ENCODE assay signal across 8 mouse cellular contexts in the genomic region with DNA sequence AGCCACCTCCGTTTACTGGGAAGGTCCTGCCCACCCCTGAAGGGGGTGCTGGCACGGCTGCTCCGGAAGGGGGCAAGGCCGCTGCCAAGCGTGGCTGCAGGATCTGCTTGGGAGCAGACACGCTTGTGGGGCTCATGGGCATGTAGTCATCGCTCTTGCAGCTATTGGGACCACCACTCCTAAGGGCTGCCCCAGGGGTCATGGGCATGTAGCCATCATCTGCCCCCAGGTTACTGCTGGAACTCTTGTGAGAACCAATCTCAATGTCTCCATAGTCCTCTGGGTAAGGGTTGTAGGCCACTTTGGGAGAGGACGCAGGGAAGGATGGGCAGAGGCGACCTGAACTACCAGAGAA. TPM values are rescaled to one million over a fixed set of nuclear protein-coding genes. Genes with fewer than 3 reads are reported as not detected.
DNase-seq lines count a peak whose midpoint lies in the region; ATAC-seq lines count a peak whose summit lies in the region.

No protein-coding gene starts in this region.

- peaks cover 3% of the 10 kb centered on the region; the same call in 1 of the 2 replicates for H3K36me3 ChIP-seq in kidney, embryonic 16.5 days (ENCODE audit: insufficient read depth, low read length)
- H3K36me3 ChIP-seq in hindbrain, embryonic 10.5 days: peaks cover 27% of the 10 kb centered on the region
- H3K36me3 ChIP-seq in midbrain, embryonic 12.5 days: peaks cover 8% of the 10 kb centered on the region; the same call in 1 of the 2 replicates

- H3K27me3 ChIP-seq in kidney, embryonic 16.5 days (ENCODE audit: insufficient read depth, low read length): no peaks in the 10 kb centered on the region
- H3K27me3 ChIP-seq in hindbrain, embryonic 10.5 days (ENCODE audit: insufficient read depth, poor library complexity, severe bottlenecking): peaks cover 16% of the 10 kb centered on the region; the same call in 1 of the 2 replicates
- 0 out of 2 replicates have a peak, but pooled peaks cover 10% of the 10 kb centered on the region for H3K27me3 ChIP-seq in midbrain, embryonic 12.5 days

- H3K4me2 ChIP-seq in kidney, embryonic 16.5 days (replicated peaks; ENCODE audit: low read depth, low read length): peak overlapping the region; percentile 93
- peak overlapping the region; percentile 82 for H3K4me2 ChIP-seq in midbrain, embryonic 12.5 days (replicated peaks)

- 88% methylated on average over 9 of the region's 9 CpGs for WGBS in kidney, embryonic 16.5 days
- 88% methylated on average over 9 of the region's 9 CpGs for WGBS in hindbrain, embryonic 10.5 days
- WGBS in midbrain, embryonic 12.5 days: 90% methylated on average over 9 of the region's 9 CpGs

- no peaks in the 10 kb centered on the region for H3K9me3 ChIP-seq in kidney, embryonic 16.5 days (ENCODE audit: low read length)
- no peaks in the 10 kb centered on the region for H3K9me3 ChIP-seq in hindbrain, embryonic 10.5 days
- no peaks in the 10 kb centered on the region for H3K9me3 ChIP-seq in midbrain, embryonic 12.5 days

- H3K27ac ChIP-seq in kidney, embryonic 16.5 days (ENCODE audit: low read length): no peak overlapping the region
- peak overlapping the region; percentile 99 for H3K27ac ChIP-seq in hindbrain, embryonic 10.5 days
- peak overlapping the region; percentile 15; the same call in 1 of the 2 replicates for H3K27ac ChIP-seq in midbrain, embryonic 12.5 days (replicated peaks)

- ATAC-seq in kidney, embryonic 16.5 days (ENCODE audit: low FRiP score, low TSS enrichment): no peak
- no peak for ATAC-seq in midbrain, embryonic 12.5 days (ENCODE audit: low FRiP score, low read depth)

- H3K4me3 ChIP-seq in kidney, embryonic 16.5 days (ENCODE audit: low read length): peak overlapping the region; percentile 73
- H3K4me3 ChIP-seq in hindbrain, embryonic 10.5 days: peak overlapping the region; percentile 88
- H3K4me3 ChIP-seq in midbrain, embryonic 12.5 days: peak overlapping the region; percentile 84

- peaks cover 70% of the 10 kb centered on the region for H3K4me1 ChIP-seq in kidney, embryonic 16.5 days (ENCODE audit: insufficient read depth, low read length)
- peaks cover 88% of the 10 kb centered on the region for H3K4me1 ChIP-seq in hindbrain, embryonic 10.5 days (replicated peaks)
- H3K4me1 ChIP-seq in midbrain, embryonic 12.5 days: peaks cover 67% of the 10 kb centered on the region

- DNase-seq in kidney, adult 18-20 months: no peak
- peak; percentile 55 to 59 for DNase-seq in cerebellum, postnatal 14 days
- DNase-seq in hindbrain, embryonic 10.5 days (ENCODE audit: low spot score): no peak
- no peak for DNase-seq in frontal cortex, postnatal 14 days (ENCODE audit: low spot score in 2 of 2)
- DNase-seq in spleen, postnatal 14 days (ENCODE audit: low spot score in 2 of 2): no peak
- no peak for DNase-seq in kidney, postnatal 36 days

- peak overlapping the region; percentile 89 for H3K9ac ChIP-seq in kidney, embryonic 16.5 days (replicated peaks; ENCODE audit: low read length)
- H3K9ac ChIP-seq in midbrain, embryonic 12.5 days (replicated peaks): peak overlapping the region; percentile 89

RNA-seq across cellular contexts. Expression of gene Irs2, which starts 2.0 kb away (rescaled TPM):
- 4.1 and 4.8 TPM in 2 replicates for polyA plus RNA-seq in kidney, embryonic 16.5 days (2015; fragmentation: Nextera tagmentation; extraction: Ambion mirVana)
- 4.9 and 6.0 TPM in 2 replicates for polyA plus RNA-seq in hindbrain, embryonic 10.5 days (2016; fragmentation: Nextera tagmentation; extraction: Ambion mirVana)
- polyA plus RNA-seq in midbrain, embryonic 12.5 days (2016; fragmentation: Nextera tagmentation; extraction: Ambion mirVana): 7.9 and 10.0 TPM in 2 replicates

Comparison
In these comparisons a context has a peak if more than half of its experiments do, and no peak if none do; other contexts are left out.
1. DNase-seq: peak in cerebellum, postnatal 14 days (2 of 2); none in kidney, adult 18-20 months (single experiment), hindbrain, embryonic 10.5 days (single experiment), frontal cortex, postnatal 14 days (0 of 2), spleen, postnatal 14 days (0 of 2) and kidney, postnatal 36 days (0 of 2).
2. Peak in every context shown above with its lines, with median percentiles within 50 percentile points of each other: H3K4me3 ChIP-seq.